Mouse (Mus musculus): ENCODE measurements at regions not wholly inside any gene's neighbourhood (a gene's known extent, or its start where the extent isn't known, plus 50 kb on each side); places are given as distances from the start of the nearest gene placed in this dataset.

DNA sequence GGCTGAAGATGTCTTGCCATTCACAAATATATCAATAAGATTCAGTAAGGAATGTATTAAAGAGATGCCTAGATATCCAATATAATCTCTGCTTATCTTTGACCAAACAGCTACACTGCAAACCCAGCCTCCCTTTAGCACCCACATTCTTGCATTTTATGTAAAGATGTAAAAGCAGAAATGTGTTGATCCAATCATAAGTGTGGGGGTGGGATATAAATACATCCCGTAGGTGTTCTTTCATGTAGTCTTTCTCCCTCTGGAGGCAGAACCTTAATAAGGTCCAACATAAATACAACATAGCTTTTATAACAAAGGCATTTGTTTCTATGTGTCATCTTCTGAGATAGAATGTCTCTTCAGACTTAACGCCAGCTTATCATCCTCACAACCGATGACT lies 637.1 kb upstream of the Flrt2 start:
- ATAC-seq (ENCODE audit: low FRiP score, low read depth): no peak
- H3K4me1 ChIP-seq (replicated peaks): no peaks in the 10 kb centered on the region
- H3K4me3 ChIP-seq: no peak overlapping the region
- H3K27ac ChIP-seq (replicated peaks): no peak overlapping the region
- H3K9ac ChIP-seq: no peak overlapping the region
- no peaks in the 10 kb centered on the region for H3K9me3 ChIP-seq
- H3K4me2 ChIP-seq: no peak overlapping the region
- WGBS: 92% methylated on average over 3 of the region's 3 CpGs
- H3K27me3 ChIP-seq: no peaks in the 10 kb centered on the region
- no peaks in the 10 kb centered on the region for H3K36me3 ChIP-seq

DNA sequence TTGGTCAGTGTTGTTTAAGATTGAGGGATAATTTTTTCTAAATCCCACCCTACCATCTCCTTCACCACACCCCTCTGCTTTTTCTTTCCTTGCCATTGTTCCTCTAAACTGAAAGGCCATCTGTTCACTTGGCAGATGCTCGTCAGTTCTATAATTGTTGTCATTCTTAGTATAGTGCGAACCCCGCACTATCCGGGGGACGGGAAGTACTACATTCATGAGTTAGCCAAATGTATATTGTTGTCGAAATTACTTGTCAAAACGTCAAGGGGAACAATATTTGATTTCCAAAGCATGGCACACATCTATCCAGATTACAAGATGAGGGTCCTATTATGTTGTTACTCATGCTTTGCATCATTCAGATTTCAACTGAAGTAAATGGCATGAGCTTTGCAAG lies 635.1 kb upstream of the Flrt2 start:
- ATAC-seq (ENCODE audit: low FRiP score, low read depth): no peak
- Histone ChIP-seq H3K4me1 (replicated peaks) (no peaks in the 10 kb centered on the region), H3K4me3 (no peak overlapping the region), H3K27me3 (no peaks in the 10 kb centered on the region), H3K27ac (replicated peaks) (no peak overlapping the region), H3K9ac (no peak overlapping the region), H3K9me3 (no peaks in the 10 kb centered on the region), H3K4me2 (no peak overlapping the region), H3K36me3 (no peaks in the 10 kb centered on the region)
- 43% methylated on average over 7 of the region's 7 CpGs for WGBS

DNA sequence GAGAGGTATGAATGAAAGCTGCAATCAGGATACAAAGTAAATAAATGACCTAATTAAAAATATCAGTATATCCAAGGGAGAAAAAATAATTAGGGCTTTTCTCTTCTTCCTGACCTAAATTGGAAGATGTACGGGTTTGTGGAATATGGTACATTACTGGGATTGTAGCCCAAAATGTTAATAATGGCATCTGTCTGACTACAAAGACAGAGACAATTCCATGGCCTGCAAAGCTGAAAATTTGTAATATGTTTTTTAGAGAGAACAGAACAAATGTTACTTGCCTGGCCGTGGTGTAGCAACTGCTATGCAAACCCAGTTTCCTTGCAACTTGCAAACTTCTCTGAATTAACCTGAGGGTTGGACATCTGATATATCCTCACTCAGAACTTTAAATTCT lies 632.6 kb upstream of the Flrt2 start:
- no peaks in the 10 kb centered on the region for H3K4me1 ChIP-seq (replicated peaks)
- no peak overlapping the region for H3K4me2 ChIP-seq
- WGBS: 75% methylated on average over 2 of the region's 2 CpGs
- H3K4me3 ChIP-seq: no peak overlapping the region
- H3K27ac ChIP-seq (replicated peaks): no peak overlapping the region
- H3K36me3 ChIP-seq: no peaks in the 10 kb centered on the region
- ATAC-seq (ENCODE audit: low FRiP score, low read depth): no peak
- no peaks in the 10 kb centered on the region for H3K9me3 ChIP-seq
- H3K27me3 ChIP-seq: no peaks in the 10 kb centered on the region
- H3K9ac ChIP-seq: no peak overlapping the region

DNA sequence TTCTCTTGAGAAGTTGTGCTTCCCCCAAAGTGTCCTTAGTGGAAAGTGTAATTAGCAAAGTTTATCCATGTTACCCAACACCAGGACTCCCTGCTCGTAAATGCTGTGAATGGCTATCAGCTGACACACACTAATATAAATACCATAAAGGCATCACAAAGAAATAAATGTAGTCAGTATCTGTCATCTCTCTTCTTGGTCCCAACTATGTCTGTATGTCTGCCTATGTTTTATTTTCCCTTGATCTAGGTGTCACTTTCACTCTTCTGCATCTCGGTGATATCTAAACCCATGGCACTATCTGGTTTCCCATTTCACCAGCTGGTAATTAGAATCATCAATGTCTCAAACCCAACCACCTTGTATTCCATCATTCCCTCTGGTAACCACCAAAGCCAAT lies 619.7 kb upstream of the Flrt2 start:
- Histone ChIP-seq H3K4me1 (replicated peaks) (no peaks in the 10 kb centered on the region), H3K9ac (no peak overlapping the region), H3K27me3 (no peaks in the 10 kb centered on the region), H3K4me2 (no peak overlapping the region), H3K36me3 (no peaks in the 10 kb centered on the region), H3K9me3 (no peaks in the 10 kb centered on the region), H3K4me3 (no peak overlapping the region), H3K27ac (replicated peaks) (no peak overlapping the region)
- WGBS: 86% methylated on average over 2 of the region's 2 CpGs
- ATAC-seq (ENCODE audit: low FRiP score, low read depth): no peak

DNA sequence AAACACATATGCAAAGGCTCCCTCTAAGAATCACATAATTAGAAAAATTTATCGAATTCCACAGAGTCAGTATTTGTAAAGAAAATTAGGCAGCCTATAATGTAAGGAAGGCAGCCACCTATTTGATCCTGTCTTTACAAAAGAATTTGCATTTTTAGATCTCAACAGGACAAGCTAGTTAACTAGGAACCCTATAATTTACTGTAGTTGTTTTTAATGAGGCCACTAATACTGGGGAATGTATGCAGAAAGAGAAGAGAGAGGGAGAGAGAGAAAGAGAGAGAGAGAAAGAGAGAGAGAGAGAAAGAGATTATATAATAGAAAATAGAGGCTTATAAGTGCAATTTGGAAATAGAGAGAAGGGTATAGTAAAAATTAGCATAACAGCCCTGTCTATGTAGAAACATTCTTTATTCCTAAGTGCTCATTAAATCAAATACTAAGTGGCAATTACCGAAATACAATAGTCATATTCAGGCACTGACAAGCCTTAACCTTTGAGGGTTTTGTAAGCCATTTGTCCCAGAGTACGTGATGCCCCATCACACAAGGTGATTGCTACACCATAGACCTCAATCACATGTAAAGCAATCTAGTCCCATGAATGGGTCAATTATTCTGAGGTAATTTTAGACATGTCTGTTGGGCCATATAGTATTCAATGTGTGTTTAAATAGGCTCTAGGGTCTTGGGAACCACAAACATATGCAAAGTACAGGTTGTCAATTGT lies 572.6 kb upstream of the Flrt2 start:
- no peaks in the 10 kb centered on the region for H3K4me1 ChIP-seq (replicated peaks)
- WGBS: 74% methylated on average over 3 of the region's 3 CpGs
- no peak overlapping the region for H3K4me2 ChIP-seq
- no peak overlapping the region for H3K27ac ChIP-seq (replicated peaks)
- H3K27me3 ChIP-seq: no peaks in the 10 kb centered on the region
- H3K36me3 ChIP-seq: no peaks in the 10 kb centered on the region
- H3K9ac ChIP-seq: no peak overlapping the region
- H3K9me3 ChIP-seq: no peaks in the 10 kb centered on the region
- no peak for ATAC-seq (ENCODE audit: low FRiP score, low read depth)
- H3K4me3 ChIP-seq: no peak overlapping the region

DNA sequence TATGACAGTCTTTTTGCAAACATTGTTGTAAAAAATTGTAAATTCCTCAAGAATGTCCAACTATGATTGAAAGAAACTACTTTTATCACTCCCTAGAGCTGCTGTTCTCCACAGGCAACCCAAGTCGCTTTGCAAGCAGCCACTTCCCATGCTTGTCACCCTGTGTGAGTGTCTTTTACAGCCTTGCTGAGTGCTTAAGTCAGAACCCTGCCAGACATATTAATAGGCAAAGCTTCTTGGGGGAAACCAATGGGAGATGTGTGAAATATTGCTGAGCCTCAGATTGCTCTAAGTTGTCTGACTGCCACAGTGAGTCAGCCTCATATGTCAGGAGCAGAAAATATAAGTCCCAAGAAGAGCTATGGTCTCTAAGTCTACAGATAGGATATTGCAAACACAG lies 559.2 kb upstream of the Flrt2 start:
- Histone ChIP-seq H3K27me3 (no peaks in the 10 kb centered on the region), H3K27ac (replicated peaks) (no peak overlapping the region), H3K4me3 (no peak overlapping the region), H3K4me2 (no peak overlapping the region), H3K36me3 (no peaks in the 10 kb centered on the region), H3K4me1 (replicated peaks) (no peaks in the 10 kb centered on the region), H3K9me3 (no peaks in the 10 kb centered on the region), H3K9ac (no peak overlapping the region)
- 82% methylated on average over 1 of the region's 1 CpGs for WGBS
- no peak for ATAC-seq (ENCODE audit: low FRiP score, low read depth)

DNA sequence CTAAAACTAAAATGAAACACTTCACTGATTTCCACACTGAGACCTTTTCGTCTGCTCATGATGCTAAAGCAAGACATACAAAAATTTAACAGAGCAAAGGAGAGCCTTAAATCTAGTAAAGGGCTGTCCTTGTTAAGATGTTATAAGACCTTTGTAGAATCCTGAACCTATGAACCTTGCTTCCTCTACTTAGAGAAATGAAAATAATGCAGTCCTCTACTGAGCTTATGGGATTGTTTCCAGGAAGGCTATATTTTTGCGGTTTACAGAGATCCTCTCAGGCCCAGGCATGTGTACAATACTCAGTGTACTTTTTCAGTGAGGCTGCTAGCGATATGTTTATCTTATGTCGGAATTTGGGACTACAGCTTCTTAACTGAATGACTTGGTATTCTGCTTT lies 558.5 kb upstream of the Flrt2 start:
- no peaks in the 10 kb centered on the region for H3K9me3 ChIP-seq
- no peaks in the 10 kb centered on the region for H3K4me1 ChIP-seq (replicated peaks)
- no peaks in the 10 kb centered on the region for H3K36me3 ChIP-seq
- no peak for ATAC-seq (ENCODE audit: low FRiP score, low read depth)
- H3K9ac ChIP-seq: no peak overlapping the region
- no peak overlapping the region for H3K27ac ChIP-seq (replicated peaks)
- no peak overlapping the region for H3K4me2 ChIP-seq
- H3K27me3 ChIP-seq: no peaks in the 10 kb centered on the region
- WGBS: 87% methylated on average over 4 of the region's 4 CpGs
- no peak overlapping the region for H3K4me3 ChIP-seq

DNA sequence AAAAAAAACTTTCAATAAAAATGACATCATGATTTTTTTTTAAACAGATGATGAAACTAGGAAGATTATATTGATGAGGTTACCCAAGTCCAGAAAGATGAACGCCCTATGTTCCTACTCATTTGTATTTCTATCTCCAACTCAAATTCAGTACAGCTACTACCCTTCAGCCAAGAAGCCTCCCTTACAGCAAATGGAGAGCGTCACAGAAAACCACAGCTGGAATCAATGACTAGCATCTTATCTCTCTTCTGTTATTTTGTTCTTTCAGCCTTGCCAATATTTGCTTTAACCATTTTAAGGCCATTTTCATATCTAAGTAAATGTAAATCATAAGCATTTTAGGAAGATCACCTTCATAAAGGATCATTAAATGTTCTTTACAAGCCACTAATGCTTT lies 553.9 kb upstream of the Flrt2 start:
- no peaks in the 10 kb centered on the region for H3K4me1 ChIP-seq (replicated peaks)
- no peaks in the 10 kb centered on the region for H3K27me3 ChIP-seq
- no peak overlapping the region for H3K27ac ChIP-seq (replicated peaks)
- H3K9ac ChIP-seq: no peak overlapping the region
- no peak overlapping the region for H3K4me2 ChIP-seq
- H3K36me3 ChIP-seq: no peaks in the 10 kb centered on the region
- no peaks in the 10 kb centered on the region for H3K9me3 ChIP-seq
- 93% methylated on average over 2 of the region's 2 CpGs for WGBS
- H3K4me3 ChIP-seq: no peak overlapping the region
- ATAC-seq (ENCODE audit: low FRiP score, low read depth): no peak

DNA sequence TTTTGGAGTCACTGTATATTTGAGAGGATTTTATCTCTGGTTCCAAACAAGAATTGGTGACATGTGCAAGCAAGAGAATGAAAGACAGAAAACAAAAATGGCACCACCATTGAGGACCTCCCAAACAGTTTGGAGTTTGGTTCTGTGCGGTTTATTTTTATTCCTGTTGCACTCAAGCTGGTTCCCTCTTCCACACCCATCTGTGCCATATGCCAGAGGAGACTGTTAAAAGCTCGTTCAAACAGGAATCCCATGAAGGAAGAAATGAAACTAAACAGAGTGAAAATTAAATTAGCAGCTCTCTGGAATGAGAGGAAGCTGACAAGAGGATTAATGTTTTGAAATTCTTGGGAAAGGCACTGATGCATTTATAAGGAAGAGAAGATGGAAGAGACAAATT lies 521.0 kb upstream of the Flrt2 start:
- no peak overlapping the region for H3K27ac ChIP-seq (replicated peaks)
- no peaks in the 10 kb centered on the region for H3K9me3 ChIP-seq
- no peaks in the 10 kb centered on the region for H3K27me3 ChIP-seq
- H3K9ac ChIP-seq: no peak overlapping the region
- no peak overlapping the region for H3K4me2 ChIP-seq
- no peak for ATAC-seq (ENCODE audit: low FRiP score, low read depth)
- WGBS: 69% methylated on average over 2 of the region's 2 CpGs
- no peaks in the 10 kb centered on the region for H3K36me3 ChIP-seq
- no peaks in the 10 kb centered on the region for H3K4me1 ChIP-seq (replicated peaks)
- H3K4me3 ChIP-seq: no peak overlapping the region

DNA sequence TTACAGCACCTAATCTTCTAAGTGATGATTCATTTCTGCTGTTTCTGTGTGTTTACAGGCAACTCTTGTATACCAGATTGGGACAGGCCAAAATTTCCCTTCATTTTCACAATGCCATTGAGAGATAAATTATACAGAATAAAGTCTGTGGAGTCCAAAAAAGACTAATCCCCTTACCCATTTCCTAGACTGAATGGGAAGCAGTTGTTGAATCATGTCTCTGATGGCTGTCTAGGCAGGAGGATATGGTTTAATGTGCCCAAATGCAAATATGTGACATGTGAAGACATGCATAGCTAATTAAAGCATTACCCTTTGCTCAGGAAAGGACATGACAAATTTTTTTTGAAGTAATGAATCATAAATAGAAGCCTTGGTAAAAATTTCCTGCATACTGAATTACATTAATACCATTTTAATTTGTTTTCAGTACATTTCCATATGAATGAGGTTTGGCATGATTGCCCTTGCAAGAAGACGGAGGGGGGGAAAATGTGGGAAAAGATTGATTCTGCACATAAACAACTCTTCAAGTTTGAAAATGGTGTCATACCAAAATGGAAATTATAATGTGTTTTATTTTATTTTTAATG lies 518.1 kb upstream of the Flrt2 start:
- H3K36me3 ChIP-seq: no peaks in the 10 kb centered on the region
- H3K4me3 ChIP-seq: no peak overlapping the region
- H3K9ac ChIP-seq: no peak overlapping the region
- WGBS: 38% methylated on average over 1 of the region's 1 CpGs
- H3K27ac ChIP-seq (replicated peaks): no peak overlapping the region
- H3K4me1 ChIP-seq (replicated peaks): no peaks in the 10 kb centered on the region
- no peak overlapping the region for H3K4me2 ChIP-seq
- no peak for ATAC-seq (ENCODE audit: low FRiP score, low read depth)
- no peaks in the 10 kb centered on the region for H3K27me3 ChIP-seq
- H3K9me3 ChIP-seq: no peaks in the 10 kb centered on the region

DNA sequence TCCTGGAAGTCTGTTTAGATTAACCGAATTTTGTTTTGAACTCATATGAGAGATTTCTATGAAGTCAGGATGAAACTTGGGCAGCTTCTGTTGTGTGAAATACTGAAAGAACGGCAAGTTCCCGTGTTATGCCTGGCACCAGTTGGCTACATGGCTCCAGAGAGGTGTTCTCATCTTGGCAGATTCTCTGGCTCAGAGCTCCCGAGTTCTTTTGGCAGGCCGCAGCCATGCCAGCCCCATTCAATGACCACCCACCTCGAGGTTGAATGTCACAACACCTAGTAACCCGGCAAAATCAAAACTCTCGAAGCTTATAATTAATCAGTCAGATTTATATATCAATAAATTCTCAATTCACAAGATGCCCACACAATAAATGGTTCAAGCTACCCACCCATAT lies 489.5 kb upstream of the Flrt2 start:
- ATAC-seq (ENCODE audit: low FRiP score, low read depth): no peak
- Histone ChIP-seq H3K9ac (no peak overlapping the region), H3K9me3 (no peaks in the 10 kb centered on the region), H3K4me2 (no peak overlapping the region), H3K27ac (replicated peaks) (no peak overlapping the region), H3K36me3 (no peaks in the 10 kb centered on the region), H3K4me1 (replicated peaks) (no peaks in the 10 kb centered on the region), H3K4me3 (no peak overlapping the region), H3K27me3 (no peaks in the 10 kb centered on the region)
- WGBS: 91% methylated on average over 8 of the region's 8 CpGs

DNA sequence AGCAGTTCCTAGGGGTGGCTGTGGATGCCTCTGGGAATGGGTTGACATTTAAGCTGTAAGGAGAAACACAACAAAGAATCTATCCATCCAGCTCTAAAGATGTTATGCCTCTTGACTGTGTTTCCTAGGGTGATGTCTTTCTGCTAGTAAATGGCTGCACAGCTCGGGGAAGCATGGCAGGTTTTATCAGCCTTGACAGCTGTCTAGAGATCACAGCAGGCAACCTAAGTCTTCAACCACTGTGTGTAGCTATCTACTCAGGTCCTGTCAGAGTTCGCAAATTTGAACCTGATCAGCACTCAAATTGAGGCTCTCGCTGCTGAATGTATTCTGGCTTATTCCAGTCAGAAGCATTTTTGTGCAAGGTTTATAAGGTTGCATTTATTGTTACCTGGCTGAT lies 486.9 kb upstream of the Flrt2 start:
- no peak overlapping the region for H3K4me2 ChIP-seq
- WGBS: 67% methylated on average over 3 of the region's 3 CpGs
- no peaks in the 10 kb centered on the region for H3K27me3 ChIP-seq
- H3K36me3 ChIP-seq: no peaks in the 10 kb centered on the region
- H3K4me1 ChIP-seq (replicated peaks): no peaks in the 10 kb centered on the region
- ATAC-seq (ENCODE audit: low FRiP score, low read depth): no peak
- no peak overlapping the region for H3K9ac ChIP-seq
- no peak overlapping the region for H3K27ac ChIP-seq (replicated peaks)
- no peak overlapping the region for H3K4me3 ChIP-seq
- no peaks in the 10 kb centered on the region for H3K9me3 ChIP-seq

DNA sequence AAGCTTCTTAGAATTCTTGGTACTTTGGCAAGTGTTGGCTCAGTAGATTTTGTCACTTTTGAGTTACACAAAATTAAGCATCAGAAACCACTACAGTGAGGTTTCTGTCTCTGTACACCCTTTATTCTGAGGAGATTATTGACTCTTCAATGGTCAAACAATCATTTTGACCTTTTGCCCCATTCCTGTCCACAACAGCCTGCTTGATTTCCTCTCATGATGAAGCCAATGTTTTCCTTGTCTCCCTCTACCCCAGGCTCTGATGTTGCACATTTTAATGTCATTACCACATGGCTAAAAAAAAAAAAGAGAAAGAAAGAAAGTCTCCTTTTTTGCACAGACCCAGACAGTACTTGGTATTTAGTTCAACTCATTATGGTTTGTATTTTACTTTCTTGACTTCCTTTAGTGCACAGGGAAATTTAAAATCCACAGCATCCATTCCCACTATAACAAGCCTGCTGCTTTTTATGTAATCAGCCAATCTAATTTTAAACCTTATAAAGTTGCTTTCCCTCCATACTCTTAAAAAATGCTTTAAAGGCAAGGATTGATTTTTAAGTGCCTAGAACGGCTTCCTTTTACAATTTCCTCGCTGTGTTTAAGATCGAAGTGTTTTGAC lies 452.8 kb upstream of the Flrt2 start:
- no peaks in the 10 kb centered on the region for H3K9me3 ChIP-seq
- no peaks in the 10 kb centered on the region for H3K4me1 ChIP-seq (replicated peaks)
- WGBS: 77% methylated on average over 3 of the region's 3 CpGs
- no peaks in the 10 kb centered on the region for H3K27me3 ChIP-seq
- no peak for ATAC-seq (ENCODE audit: low FRiP score, low read depth)
- H3K4me3 ChIP-seq: no peak overlapping the region
- H3K9ac ChIP-seq: no peak overlapping the region
- H3K4me2 ChIP-seq: no peak overlapping the region
- no peaks in the 10 kb centered on the region for H3K36me3 ChIP-seq
- H3K27ac ChIP-seq (replicated peaks): no peak overlapping the region
